Mouse (Mus musculus): ENCODE measurements around the gene Gramd1b. TPM values are rescaled to one million over a fixed set of nuclear protein-coding genes. Genes with fewer than 3 reads are reported as not detected.

The Gramd1b gene
- polyA plus RNA-seq, 1 experiment from 2014 or later, result 5.8 TPM

- Histone ChIP-seq H3K27ac (replicated peaks) (no peak overlapping the region), H3K4me3 (no peak overlapping the region), H3K4me1 (peaks cover 50% of the 10 kb centered on the region), H3K36me3 (no peaks in the 10 kb centered on the region), H3K9ac (no peak overlapping the region), H3K27me3 (replicated peaks) (no peaks in the 10 kb centered on the region), H3K9me3 (0 out of 2 replicates have a peak, but pooled peaks cover 2% of the 10 kb centered on the region), H3K4me2 (no peak overlapping the region)
- WGBS, result 87% methylated on average over 9 of the region's 9 CpGs
- ATAC-seq (ENCODE audit: extremely low read depth, insufficient number of reproducible peaks, low FRiP score, low TSS enrichment), result no peak
These were observed 188.0 kb downstream of the Gramd1b start for GRCm38 (mm10) chr9:40343053-40343652.

- Histone ChIP-seq H3K4me3 (no peak overlapping the region), H3K4me2 (no peak overlapping the region), H3K27me3 (replicated peaks) (no peaks in the 10 kb centered on the region), H3K9me3 (no peaks in the 10 kb centered on the region), H3K27ac (replicated peaks) (no peak overlapping the region), H3K36me3 (no peaks in the 10 kb centered on the region), H3K9ac (no peak overlapping the region), H3K4me1 (peaks cover 46% of the 10 kb centered on the region)
- 88% methylated on average over 7 of the region's 7 CpGs for WGBS
- ATAC-seq (ENCODE audit: extremely low read depth, insufficient number of reproducible peaks, low FRiP score, low TSS enrichment), result no peak
These were observed 189.1 kb downstream of the Gramd1b start for GRCm38 (mm10) chr9:40342101-40342500.

GRCm38 (mm10) chr9:40339578-40339977, 191.6 kb downstream of the Gramd1b start:
- ATAC-seq (ENCODE audit: extremely low read depth, insufficient number of reproducible peaks, low FRiP score, low TSS enrichment), result no peak
- Histone ChIP-seq H3K36me3 (no peaks in the 10 kb centered on the region), H3K9ac (no peak overlapping the region), H3K27ac (replicated peaks) (no peak overlapping the region), H3K9me3 (no peaks in the 10 kb centered on the region), H3K4me1 (peaks cover 21% of the 10 kb centered on the region), H3K27me3 (replicated peaks) (no peaks in the 10 kb centered on the region), H3K4me2 (no peak overlapping the region), H3K4me3 (no peak overlapping the region)
- 38% methylated on average over 9 of the region's 9 CpGs for WGBS

DNA sequence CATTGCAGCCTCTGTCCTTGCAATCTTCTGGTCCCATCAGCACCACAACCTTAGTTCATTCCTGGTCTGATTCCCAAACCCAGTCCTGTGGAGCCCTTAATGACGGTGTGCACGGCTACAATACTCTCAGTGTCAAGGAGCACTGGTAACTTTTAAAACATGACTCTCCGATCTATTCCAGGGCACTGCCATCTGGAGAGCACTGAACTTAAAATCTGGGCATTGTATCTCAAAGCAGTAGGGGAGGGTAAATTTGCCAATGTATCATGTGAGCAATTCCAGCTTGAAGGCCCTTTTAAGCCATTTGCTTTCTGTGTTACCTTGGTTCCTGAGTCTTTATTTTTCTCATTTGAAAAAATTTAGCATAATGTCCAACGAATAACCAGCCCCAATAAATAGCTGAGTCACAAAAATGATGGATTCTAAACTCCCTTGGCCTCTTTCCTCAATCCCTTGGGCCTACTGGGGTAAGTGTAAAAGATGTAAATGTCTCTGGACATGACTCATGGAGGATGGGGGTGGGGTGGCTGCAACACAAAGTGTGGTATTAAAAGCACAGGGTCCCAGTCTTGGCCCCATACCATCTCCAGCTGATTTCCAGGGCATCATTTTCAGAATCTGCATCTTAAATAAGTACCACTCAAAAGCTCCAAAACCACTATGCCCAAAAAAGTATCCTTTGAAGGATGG, 193.9 kb downstream of the Gramd1b start:
- Histone ChIP-seq H3K4me2 (no peak overlapping the region), H3K27me3 (replicated peaks) (no peaks in the 10 kb centered on the region), H3K4me1 (peaks cover 16% of the 10 kb centered on the region), H3K9ac (no peak overlapping the region), H3K36me3 (no peaks in the 10 kb centered on the region), H3K9me3 (no peaks in the 10 kb centered on the region), H3K27ac (replicated peaks) (no peak overlapping the region), H3K4me3 (no peak overlapping the region)
- no peak for ATAC-seq (ENCODE audit: extremely low read depth, insufficient number of reproducible peaks, low FRiP score, low TSS enrichment)
- 73% methylated on average over 4 of the region's 4 CpGs for WGBS

GRCm38 (mm10) chr9:40336701-40337100, 194.5 kb downstream of the Gramd1b start:
- H3K27ac ChIP-seq (replicated peaks), result no peak overlapping the region
- no peak overlapping the region for H3K4me3 ChIP-seq
- H3K36me3 ChIP-seq, result no peaks in the 10 kb centered on the region
- no peaks in the 10 kb centered on the region for H3K27me3 ChIP-seq (replicated peaks)
- 68% methylated on average over 5 of the region's 5 CpGs for WGBS
- no peaks in the 10 kb centered on the region for H3K9me3 ChIP-seq
- peaks cover 16% of the 10 kb centered on the region for H3K4me1 ChIP-seq
- H3K4me2 ChIP-seq, result no peak overlapping the region
- ATAC-seq (ENCODE audit: extremely low read depth, insufficient number of reproducible peaks, low FRiP score, low TSS enrichment), result no peak
- H3K9ac ChIP-seq, result no peak overlapping the region

- no peak overlapping the region for H3K4me2 ChIP-seq
- H3K36me3 ChIP-seq, result no peaks in the 10 kb centered on the region
- H3K9ac ChIP-seq, result no peak overlapping the region
- no peaks in the 10 kb centered on the region for H3K27me3 ChIP-seq (replicated peaks)
- H3K9me3 ChIP-seq, result no peaks in the 10 kb centered on the region
- no peak overlapping the region for H3K4me3 ChIP-seq
- H3K4me1 ChIP-seq, result peaks cover 7% of the 10 kb centered on the region; the same call in 1 of the 2 replicates
- no peak for ATAC-seq (ENCODE audit: extremely low read depth, insufficient number of reproducible peaks, low FRiP score, low TSS enrichment)
- 61% methylated on average over 2 of the region's 2 CpGs for WGBS
- H3K27ac ChIP-seq (replicated peaks), result no peak overlapping the region
These were observed 196.6 kb downstream of the Gramd1b start for GRCm38 (mm10) chr9:40334617-40335016.

- no peaks in the 10 kb centered on the region for H3K36me3 ChIP-seq
- H3K4me1 ChIP-seq, result 0 out of 2 replicates have a peak, but pooled peaks cover 4% of the 10 kb centered on the region
- no peaks in the 10 kb centered on the region for H3K9me3 ChIP-seq
- ATAC-seq (ENCODE audit: extremely low read depth, insufficient number of reproducible peaks, low FRiP score, low TSS enrichment), result no peak
- no peaks in the 10 kb centered on the region for H3K27me3 ChIP-seq (replicated peaks)
- no peak overlapping the region for H3K9ac ChIP-seq
- 52% methylated on average over 9 of the region's 9 CpGs for WGBS
- no peak overlapping the region for H3K27ac ChIP-seq (replicated peaks)
- H3K4me3 ChIP-seq, result no peak overlapping the region
- H3K4me2 ChIP-seq, result no peak overlapping the region
These were observed 197.4 kb downstream of the Gramd1b start for GRCm38 (mm10) chr9:40333649-40334396.

DNA sequence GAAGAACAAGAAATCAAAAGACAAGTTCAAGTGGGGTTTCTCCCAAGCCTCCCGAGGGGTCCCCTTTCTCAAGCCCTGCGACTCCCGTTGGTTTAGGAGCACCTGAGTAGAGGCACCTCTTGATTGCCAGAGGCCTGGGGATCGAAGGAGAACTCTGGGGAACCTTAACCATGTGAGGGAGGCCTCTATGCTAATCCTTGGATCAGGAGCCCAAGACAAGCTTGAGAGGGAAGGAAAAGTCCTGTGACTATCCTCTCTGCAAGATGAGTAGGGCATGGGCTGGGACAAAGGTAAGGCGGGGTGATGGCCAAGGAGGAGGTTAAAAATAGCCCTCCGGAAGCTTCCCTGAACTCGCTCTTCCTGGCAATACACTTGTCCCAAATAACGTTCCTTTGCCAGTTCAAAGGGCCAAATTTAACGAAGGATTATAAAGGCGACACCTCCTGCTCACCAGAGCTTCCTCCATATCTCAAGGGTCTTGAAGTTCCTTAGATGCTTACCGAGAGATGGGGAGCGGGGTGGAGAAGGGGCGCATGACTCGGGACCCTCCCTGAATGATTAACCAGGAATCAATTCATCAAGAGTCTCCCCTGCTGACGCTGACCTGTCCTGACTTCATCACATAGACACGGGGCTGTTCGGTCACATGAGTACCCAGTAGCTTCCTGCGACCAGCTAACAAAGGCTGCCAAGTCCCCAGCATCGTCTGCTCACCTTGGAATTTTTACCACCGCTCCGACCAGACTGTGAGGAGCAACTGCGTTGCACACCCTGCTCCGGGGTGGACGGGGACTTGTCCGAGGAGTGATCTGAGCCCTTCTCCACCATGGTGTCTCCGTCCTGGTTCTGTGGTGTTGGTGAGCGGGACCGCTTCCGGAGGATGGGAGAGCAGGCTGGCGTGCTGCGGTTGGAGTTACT, 198.2 kb downstream of the Gramd1b start:
- ATAC-seq (ENCODE audit: extremely low read depth, insufficient number of reproducible peaks, low FRiP score, low TSS enrichment), result no peak
- Histone ChIP-seq H3K9ac (no peak overlapping the region), H3K4me2 (no peak overlapping the region), H3K27ac (replicated peaks) (no peak overlapping the region), H3K9me3 (no peaks in the 10 kb centered on the region), H3K36me3 (no peaks in the 10 kb centered on the region), H3K4me1 (0 out of 2 replicates have a peak, but pooled peaks cover 4% of the 10 kb centered on the region), H3K27me3 (replicated peaks) (no peaks in the 10 kb centered on the region), H3K4me3 (no peak overlapping the region)
- 74% methylated on average over 31 of the region's 31 CpGs for WGBS

DNA sequence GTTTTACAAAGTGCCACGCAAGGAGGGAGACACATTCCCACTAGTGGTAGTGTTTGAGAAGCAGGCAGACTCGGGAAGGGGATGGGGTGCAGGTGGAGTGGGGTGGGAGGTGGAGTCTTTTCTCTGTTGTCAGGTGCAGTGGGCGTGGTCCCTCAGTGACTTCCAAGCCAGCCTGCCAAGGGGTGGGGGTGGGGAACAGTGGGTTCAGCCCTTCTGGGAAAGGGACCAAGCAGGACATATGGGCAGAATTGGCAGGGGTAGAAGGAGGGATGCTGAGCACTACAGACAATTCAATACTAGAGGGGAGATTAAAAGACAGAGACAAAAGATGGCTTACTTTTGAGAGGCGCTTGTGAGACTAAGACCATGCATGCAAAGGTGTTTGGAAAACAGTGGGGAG, 198.9 kb downstream of the Gramd1b start:
- Histone ChIP-seq H3K36me3 (no peaks in the 10 kb centered on the region), H3K4me1 (0 out of 2 replicates have a peak, but pooled peaks cover 7% of the 10 kb centered on the region), H3K4me3 (no peak overlapping the region), H3K4me2 (no peak overlapping the region), H3K9me3 (no peaks in the 10 kb centered on the region), H3K27me3 (replicated peaks) (no peaks in the 10 kb centered on the region), H3K9ac (no peak overlapping the region), H3K27ac (replicated peaks) (no peak overlapping the region)
- no peak for ATAC-seq (ENCODE audit: extremely low read depth, insufficient number of reproducible peaks, low FRiP score, low TSS enrichment)
- WGBS, result 83% methylated on average over 4 of the region's 4 CpGs

DNA sequence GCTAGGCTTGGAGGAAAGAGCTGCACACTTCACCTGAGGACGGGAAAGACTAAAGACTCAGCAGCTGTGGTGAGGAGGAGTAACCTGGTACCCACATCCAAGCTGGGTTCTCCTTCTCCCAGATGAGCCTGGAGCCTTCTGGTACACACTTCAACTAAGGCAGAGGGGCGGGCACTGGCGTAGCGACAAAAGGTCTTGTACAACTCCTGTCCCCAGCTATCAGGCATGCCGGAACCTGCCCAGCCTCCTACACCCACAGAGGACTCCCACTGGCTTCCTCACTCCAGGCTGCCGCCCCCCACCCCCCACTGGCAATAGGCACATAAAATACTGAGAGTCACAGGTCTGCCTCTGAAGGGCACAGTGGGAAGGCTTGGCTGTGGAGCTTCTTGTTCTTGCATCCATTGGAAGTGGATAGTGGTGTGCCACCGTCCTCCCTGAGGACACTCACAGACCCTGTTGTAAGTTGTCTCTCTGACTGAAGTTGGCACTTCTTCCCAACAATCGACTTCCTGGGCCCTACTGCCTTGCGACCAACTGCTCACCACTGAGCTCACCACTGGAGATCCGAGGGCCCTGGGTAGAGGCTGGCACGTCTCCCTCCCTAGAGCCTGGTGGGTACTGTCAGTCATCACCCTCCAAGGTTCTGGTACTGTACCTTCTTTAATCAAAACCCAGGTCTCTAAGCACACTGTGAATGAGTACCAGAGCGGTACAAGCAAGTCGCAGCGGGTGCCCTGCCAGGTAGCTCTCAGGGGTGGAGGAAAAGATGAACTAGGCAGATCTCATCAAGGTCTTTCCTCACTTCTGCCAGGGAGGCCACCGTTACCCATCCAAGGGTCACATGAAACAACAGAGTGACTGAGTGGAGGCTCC, 199.5 kb downstream of the Gramd1b start:
- 78% methylated on average over 15 of the region's 15 CpGs for WGBS

More for the DNA sequence above, 199.5 kb downstream of the Gramd1b start:
- no peak overlapping the region for H3K4me3 ChIP-seq
- H3K9me3 ChIP-seq, result no peaks in the 10 kb centered on the region
- peaks cover 12% of the 10 kb centered on the region for H3K4me1 ChIP-seq
- no peaks in the 10 kb centered on the region for H3K36me3 ChIP-seq
- H3K9ac ChIP-seq, result no peak overlapping the region
- ATAC-seq (ENCODE audit: extremely low read depth, insufficient number of reproducible peaks, low FRiP score, low TSS enrichment), result no peak
- H3K4me2 ChIP-seq, result no peak overlapping the region
- no peaks in the 10 kb centered on the region for H3K27me3 ChIP-seq (replicated peaks)
- H3K27ac ChIP-seq (replicated peaks), result no peak overlapping the region
